ENCODE assay signal across 9 mouse cellular contexts in genomic region chr4:140779803-140780397, GRCm38 (mm10). TPM values are rescaled to one million over a fixed set of nuclear protein-coding genes. Genes with fewer than 3 reads are reported as not detected.
DNase-seq lines count a peak whose midpoint lies in the region; ATAC-seq and TF ChIP-seq lines count a peak whose summit lies in the region.
"Had no signal": no experiment of that assay in that cellular context is flagged by ENCODE, and none has a peak within 500 bp of the region (broad histone marks: within the 10 kb centered on the region; RNA-seq: fewer than 3 reads in every experiment).

No protein-coding gene starts in this region.

- no peaks in the 10 kb centered on the region for H3K9me3 ChIP-seq in kidney, embryonic 16.5 days (ENCODE audit: low read length)
- H3K9me3 ChIP-seq in liver, embryonic 12.5 days (replicated peaks), result 0 out of 2 replicates have a peak, but pooled peaks cover 3% of the 10 kb centered on the region

- no peak overlapping the region for H3K4me3 ChIP-seq in kidney, embryonic 16.5 days (ENCODE audit: low read length)
- H3K4me3 ChIP-seq in kidney, adult 2 months (ENCODE audit: insufficient read depth, low read depth, low read length), result no peak overlapping the region
- no peak overlapping the region for H3K4me3 ChIP-seq in liver, embryonic 12.5 days

- H3K4me2 ChIP-seq in kidney, embryonic 16.5 days (replicated peaks; ENCODE audit: low read depth, low read length), result no peak overlapping the region
- H3K4me2 ChIP-seq in liver, embryonic 12.5 days, result no peak overlapping the region

- intact Hi-C loops in gastrocnemius, postnatal 36 days (cut with DNase I), result no loop called here

- no peak overlapping the region for H3K27ac ChIP-seq in kidney, embryonic 16.5 days (ENCODE audit: low read length)
- H3K27ac ChIP-seq in kidney, adult 2 months (ENCODE audit: insufficient read depth, low read depth, low read length), result no peak overlapping the region
- H3K27ac ChIP-seq in liver, embryonic 12.5 days, result no peak overlapping the region

- 0 out of 2 replicates have a peak, but pooled peaks cover 8% of the 10 kb centered on the region for H3K4me1 ChIP-seq in kidney, embryonic 16.5 days (ENCODE audit: insufficient read depth, low read length)
- no peaks in the 10 kb centered on the region for H3K4me1 ChIP-seq in kidney, adult 2 months (ENCODE audit: control insufficient read depth, insufficient read depth, low read length)
- H3K4me1 ChIP-seq in liver, embryonic 12.5 days, result no peaks in the 10 kb centered on the region

- ATAC-seq in kidney, embryonic 16.5 days (ENCODE audit: low FRiP score, low TSS enrichment), result 0 out of 2 replicates have a peak, but pooled peaks have one; percentile 52
- peak; percentile 53 for ATAC-seq in liver, embryonic 12.5 days
- ATAC-seq: Patski had no signal

- H3K27me3 ChIP-seq in kidney, embryonic 16.5 days (ENCODE audit: insufficient read depth, low read length), result no peaks in the 10 kb centered on the region
- H3K27me3 ChIP-seq in kidney, adult 2 months (replicated peaks; ENCODE audit: control insufficient read depth, insufficient read depth, low read length), result no peaks in the 10 kb centered on the region
- H3K27me3 ChIP-seq in liver, embryonic 12.5 days (replicated peaks), result no peaks in the 10 kb centered on the region
- H3K27me3 ChIP-seq: Patski had no signal

- 25% methylated on average over 19 of the region's 19 CpGs for WGBS in kidney, embryonic 16.5 days
- 26% methylated on average over 19 of the region's 19 CpGs for WGBS in kidney, adult 2 months
- WGBS in liver, embryonic 12.5 days (ENCODE audit: insufficient replicate concordance), result 39% methylated on average over 19 of the region's 19 CpGs

- no peak overlapping the region for H3K9ac ChIP-seq in kidney, embryonic 16.5 days (replicated peaks; ENCODE audit: low read length)
- H3K9ac ChIP-seq in liver, embryonic 12.5 days, result no peak overlapping the region

- no peak for TF ChIP-seq POLR2A in kidney, adult 2 months (IDR thresholded peaks at IDR 0.05; ENCODE audit: low read depth, low read length)

- no peak for DNase-seq in kidney, adult 2 months
- peak; percentile 90 for DNase-seq in adrenal gland, postnatal 14 days
- DNase-seq in gastrocnemius, postnatal 36 days, result peak; percentile 29 to 33
- DNase-seq in skeletal muscle tissue, adult 2 months (ENCODE audit: low read depth, low spot score), result peak; percentile 77
- DNase-seq in left cerebral cortex, adult 18-20 months (ENCODE audit: low spot score in 2 of 2), result no peak
- DNase-seq in right cerebral cortex, adult 2 months (ENCODE audit: low spot score in 2 of 2), result no peak

- H3K36me3 ChIP-seq in kidney, embryonic 16.5 days (ENCODE audit: insufficient read depth, low read length), result no peaks in the 10 kb centered on the region
- no peaks in the 10 kb centered on the region for H3K36me3 ChIP-seq in kidney, adult 2 months (ENCODE audit: control insufficient read depth, insufficient read depth, low read length)
- H3K36me3 ChIP-seq in liver, embryonic 12.5 days, result no peaks in the 10 kb centered on the region

- TF ChIP-seq CTCF in kidney, adult 2 months (conservative IDR thresholded peaks at IDR 0.05; ENCODE audit: insufficient read depth, insufficient read length, low read depth, low read length), result no peak

RNA-seq across cellular contexts. Expression of gene Padi4, which starts 5.9 kb away (rescaled TPM):
- polyA plus RNA-seq in kidney, embryonic 16.5 days (2015; fragmentation: Nextera tagmentation; extraction: Ambion mirVana), result 1.0 and 1.1 TPM in 2 replicates
- 0.38 and 0.44 TPM in 2 replicates for polyA plus RNA-seq in kidney, adult 2 months (2012; rRNA removed)
- 0.75 and 0.85 TPM in 2 replicates for total RNA-seq in adrenal gland, postnatal 14 days (2021)
- under 1 TPM in 1 of 2 experiments, not detected in 1; 0.15 TPM for total RNA-seq in gastrocnemius, postnatal 36 days (2021)
- polyA plus RNA-seq in liver, embryonic 12.5 days (2016; fragmentation: Nextera tagmentation; extraction: Ambion mirVana), result 0.63 and 0.91 TPM in 2 replicates
- total RNA-seq in left cerebral cortex, adult 18-20 months (2021), result not detected

RNA-seq across cellular contexts. Expression of gene Padi3, which starts 30.5 kb away (rescaled TPM):
- polyA plus RNA-seq in kidney, embryonic 16.5 days (2015; fragmentation: Nextera tagmentation; extraction: Ambion mirVana), result 0.10 and 0.17 TPM in 2 replicates
- polyA plus RNA-seq in kidney, adult 2 months (2012; rRNA removed), result 0.03 TPM in 2 replicates
- total RNA-seq in adrenal gland, postnatal 14 days (2021), result not detected in 2 replicates
- 1 to 10 TPM; 2.0 to 3.0 TPM for total RNA-seq in gastrocnemius, postnatal 36 days (2021)
- polyA plus RNA-seq in liver, embryonic 12.5 days (2016; fragmentation: Nextera tagmentation; extraction: Ambion mirVana), result 0.37 and 0.47 TPM in 2 replicates
- total RNA-seq in left cerebral cortex, adult 18-20 months (2021), result not detected
- polyA plus RNA-seq: Patski had no signal

RNA-seq across cellular contexts. Expression of gene Padi6, which starts 37.5 kb away (rescaled TPM):
- not detected in 2 replicates for polyA plus RNA-seq in kidney, embryonic 16.5 days (2015; fragmentation: Nextera tagmentation; extraction: Ambion mirVana)
- not detected in 2 replicates for polyA plus RNA-seq in kidney, adult 2 months (2012; rRNA removed)
- total RNA-seq in adrenal gland, postnatal 14 days (2021), result not detected in 2 replicates
- not detected for total RNA-seq in gastrocnemius, postnatal 36 days (2021)
- polyA plus RNA-seq in liver, embryonic 12.5 days (2016; fragmentation: Nextera tagmentation; extraction: Ambion mirVana), result not detected in 2 replicates
- under 1 TPM in 1 of 2 experiments, not detected in 1; 0.66 TPM for total RNA-seq in left cerebral cortex, adult 18-20 months (2021)
- polyA plus RNA-seq: Patski had no signal

Comparison
In these comparisons a context has a peak if more than half of its experiments do, and no peak if none do; other contexts are left out.
1. DNase-seq: peak in adrenal gland, postnatal 14 days (single experiment), gastrocnemius, postnatal 36 days (2 of 2) and skeletal muscle tissue, adult 2 months (single experiment); none in kidney, adult 2 months (single experiment), left cerebral cortex, adult 18-20 months (0 of 2) and right cerebral cortex, adult 2 months (0 of 2).